Mouse (Mus musculus): Measurements from ENCODE around the gene Rnf207.

DNA sequence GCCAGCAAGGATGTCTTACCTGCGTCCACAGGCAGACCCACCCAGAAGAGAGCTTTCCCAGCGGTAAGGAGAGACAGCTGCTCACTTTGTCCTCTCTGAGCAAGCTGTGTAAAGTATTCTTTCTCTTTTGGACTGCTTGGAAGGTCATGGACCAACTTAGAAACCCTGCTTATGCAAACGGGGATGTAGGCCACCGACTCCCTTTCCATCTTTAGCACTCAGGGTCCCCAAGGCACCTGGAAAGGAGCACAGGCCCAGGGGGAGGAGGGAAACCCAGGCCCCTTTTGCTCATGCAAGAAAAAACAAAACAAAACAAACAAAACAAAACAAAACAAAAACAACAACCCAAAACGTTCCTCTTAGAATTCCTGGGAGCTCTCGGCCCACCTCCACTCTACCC lies 27.2 kb downstream of the Rnf207 start, which contains the start of gene Hes3:
- TF ChIP-seq POLR2A (IDR thresholded peaks at IDR 0.05; ENCODE audit: control insufficient read depth, extremely low read depth, insufficient read depth, low read length, poor library complexity): no peak
- no peak for TF ChIP-seq CTCF (IDR thresholded peaks at IDR 0.05; ENCODE audit: borderline replicate concordance, control insufficient read depth, extremely low read depth, insufficient read depth, low read length, poor library complexity)
